Mouse (Mus musculus): ENCODE results near the gene Plekhh3. TPM values are rescaled to one million over a fixed set of nuclear protein-coding genes. Genes with fewer than 3 reads are reported as not detected.
"Not testable (repeated sequence)": the region's sequence is repeated elsewhere in the genome, so short reads cannot be mapped to it uniquely, and the experiment has no call there.

The Plekhh3 gene
- polyA plus RNA-seq, 1 experiment from 2014 or later, result 12.8 TPM

- Histone ChIP-seq H3K9me3 (ENCODE audit: control insufficient read depth, low read length) (no peaks in the 10 kb centered on the region), H3K9ac (ENCODE audit: low read length) (peak overlapping the region; percentile 46; the same call in 1 of the 2 replicates), H3K36me3 (ENCODE audit: control insufficient read depth, insufficient read depth, low read length) (peaks cover 72% of the 10 kb centered on the region), H3K4me2 (ENCODE audit: low read length) (peak overlapping the region; percentile 60), H3K4me1 (ENCODE audit: control insufficient read depth in 2 of 2, insufficient read depth in 2 of 2, low read length in 2 of 2) (peaks cover 4% of the 10 kb centered on the region in 2 experiments; a peak in 2 of 4 replicates), H3K4me3 (ENCODE audit: control insufficient read depth in 1 of 2, insufficient read depth in 1 of 2, low read depth in 1 of 2, low read length in 2 of 2) (peak overlapping the region; percentile 26 to 34), H3K27me3 (ENCODE audit: control insufficient read depth, insufficient read depth, low read length) (peaks cover 45% of the 10 kb centered on the region), H3K27ac (replicated peaks in 1 of 2; ENCODE audit: control insufficient read depth in 1 of 2, insufficient read depth in 1 of 2, low read depth in 2 of 2, low read length in 2 of 2) (no peak overlapping the region)
- no peak for ATAC-seq (ENCODE audit: insufficient number of reproducible peaks, insufficient read depth, low FRiP score, low read depth)
- WGBS, result 29% methylated on average over 49 of the region's 49 CpGs
These were observed 7.4 kb downstream of the Plekhh3 start for GRCm38 (mm10) chr11:101163476-101164350.

GRCm38 (mm10) chr11:101162772-101163171, 8.4 kb downstream of the Plekhh3 start:
- no peak for ATAC-seq (ENCODE audit: insufficient number of reproducible peaks, insufficient read depth, low FRiP score, low read depth)
- Histone ChIP-seq H3K9ac (ENCODE audit: low read length) (no peak overlapping the region), H3K27ac (replicated peaks in 1 of 2; ENCODE audit: control insufficient read depth in 1 of 2, insufficient read depth in 1 of 2, low read depth in 2 of 2, low read length in 2 of 2) (no peak overlapping the region), H3K4me1 (ENCODE audit: control insufficient read depth in 2 of 2, insufficient read depth in 2 of 2, low read length in 2 of 2) (peaks cover 4% of the 10 kb centered on the region in 2 experiments; a peak in 2 of 4 replicates), H3K27me3 (ENCODE audit: control insufficient read depth, insufficient read depth, low read length) (peaks cover 38% of the 10 kb centered on the region), H3K4me3 (ENCODE audit: control insufficient read depth in 1 of 2, insufficient read depth in 1 of 2, low read depth in 1 of 2, low read length in 2 of 2) (no peak overlapping the region), H3K36me3 (ENCODE audit: control insufficient read depth, insufficient read depth, low read length) (peaks cover 66% of the 10 kb centered on the region), H3K4me2 (ENCODE audit: low read length) (no peak overlapping the region), H3K9me3 (ENCODE audit: control insufficient read depth, low read length) (no peaks in the 10 kb centered on the region)
- WGBS, result 72% methylated on average over 5 of the region's 5 CpGs

- Histone ChIP-seq H3K9me3 (ENCODE audit: control insufficient read depth, low read length) (no peaks in the 10 kb centered on the region), H3K27me3 (ENCODE audit: control insufficient read depth, insufficient read depth, low read length) (peaks cover 34% of the 10 kb centered on the region), H3K4me3 (ENCODE audit: control insufficient read depth in 1 of 2, insufficient read depth in 1 of 2, low read depth in 1 of 2, low read length in 2 of 2) (no peak overlapping the region), H3K9ac (ENCODE audit: low read length) (no peak overlapping the region), H3K4me2 (ENCODE audit: low read length) (no peak overlapping the region), H3K36me3 (ENCODE audit: control insufficient read depth, insufficient read depth, low read length) (peaks cover 61% of the 10 kb centered on the region), H3K4me1 (ENCODE audit: control insufficient read depth in 2 of 2, insufficient read depth in 2 of 2, low read length in 2 of 2) (peaks cover 4% of the 10 kb centered on the region in 2 experiments; a peak in 2 of 4 replicates), H3K27ac (replicated peaks in 1 of 2; ENCODE audit: control insufficient read depth in 1 of 2, insufficient read depth in 1 of 2, low read depth in 2 of 2, low read length in 2 of 2) (no peak overlapping the region)
- ATAC-seq (ENCODE audit: insufficient number of reproducible peaks, insufficient read depth, low FRiP score, low read depth), result no peak
- 63% methylated on average over 5 of the region's 5 CpGs for WGBS
These were observed 8.8 kb downstream of the Plekhh3 start for GRCm38 (mm10) chr11:101162301-101162700.

DNA sequence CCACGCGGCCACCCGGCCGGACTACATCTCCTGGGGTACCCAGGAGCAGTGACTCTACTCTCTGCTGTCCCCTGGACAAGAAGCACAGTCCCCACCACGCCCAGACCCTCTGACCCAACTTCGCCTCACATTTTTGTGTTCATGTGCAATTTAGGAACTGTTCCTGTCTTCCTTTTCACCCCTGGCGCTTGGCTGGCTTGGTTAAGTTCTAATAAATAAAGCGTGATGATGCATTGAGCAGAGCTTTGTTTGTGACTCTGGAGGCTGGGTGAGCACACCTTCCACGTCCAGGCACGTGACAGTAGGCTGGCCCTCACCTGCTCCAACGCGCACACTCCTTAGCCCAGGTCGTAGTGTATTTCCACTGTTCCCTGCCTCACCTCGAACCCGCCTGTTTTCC, 9.6 kb downstream of the Plekhh3 start:
- Histone ChIP-seq H3K27ac (replicated peaks in 1 of 2; ENCODE audit: control insufficient read depth in 1 of 2, insufficient read depth in 1 of 2, low read depth in 2 of 2, low read length in 2 of 2) (no peak overlapping the region), H3K9me3 (ENCODE audit: control insufficient read depth, low read length) (no peaks in the 10 kb centered on the region), H3K36me3 (ENCODE audit: control insufficient read depth, insufficient read depth, low read length) (peaks cover 53% of the 10 kb centered on the region), H3K4me3 (ENCODE audit: control insufficient read depth in 1 of 2, insufficient read depth in 1 of 2, low read depth in 1 of 2, low read length in 2 of 2) (no peak overlapping the region), H3K4me1 (ENCODE audit: control insufficient read depth in 2 of 2, insufficient read depth in 2 of 2, low read length in 2 of 2) (peaks cover 4% of the 10 kb centered on the region in 2 experiments; a peak in 2 of 4 replicates), H3K4me2 (ENCODE audit: low read length) (no peak overlapping the region), H3K9ac (ENCODE audit: low read length) (no peak overlapping the region), H3K27me3 (ENCODE audit: control insufficient read depth, insufficient read depth, low read length) (peaks cover 27% of the 10 kb centered on the region; the same call in 1 of the 2 replicates)
- no peak for ATAC-seq (ENCODE audit: insufficient number of reproducible peaks, insufficient read depth, low FRiP score, low read depth)
- 88% methylated on average over 15 of the region's 15 CpGs for WGBS

GRCm38 (mm10) chr11:101160981-101161505, 10.1 kb downstream of the Plekhh3 start:
- Histone ChIP-seq H3K27me3 (ENCODE audit: control insufficient read depth, insufficient read depth, low read length) (peaks cover 24% of the 10 kb centered on the region; the same call in 1 of the 2 replicates), H3K36me3 (ENCODE audit: control insufficient read depth, insufficient read depth, low read length) (peaks cover 48% of the 10 kb centered on the region)
- ATAC-seq (ENCODE audit: insufficient number of reproducible peaks, insufficient read depth, low FRiP score, low read depth); H3K4me3 ChIP-seq (ENCODE audit: control insufficient read depth in 1 of 2, insufficient read depth in 1 of 2, low read depth in 1 of 2, low read length in 2 of 2); H3K9ac ChIP-seq (ENCODE audit: low read length); H3K4me2 ChIP-seq (ENCODE audit: low read length); H3K4me1 ChIP-seq (ENCODE audit: control insufficient read depth in 2 of 2, insufficient read depth in 2 of 2, low read length in 2 of 2); H3K9me3 ChIP-seq (ENCODE audit: control insufficient read depth, low read length); H3K27ac ChIP-seq (replicated peaks in 1 of 2; ENCODE audit: control insufficient read depth in 1 of 2, insufficient read depth in 1 of 2, low read depth in 2 of 2, low read length in 2 of 2): not testable (repeated sequence)
- 81% methylated on average over 6 of the region's 8 CpGs for WGBS

DNA sequence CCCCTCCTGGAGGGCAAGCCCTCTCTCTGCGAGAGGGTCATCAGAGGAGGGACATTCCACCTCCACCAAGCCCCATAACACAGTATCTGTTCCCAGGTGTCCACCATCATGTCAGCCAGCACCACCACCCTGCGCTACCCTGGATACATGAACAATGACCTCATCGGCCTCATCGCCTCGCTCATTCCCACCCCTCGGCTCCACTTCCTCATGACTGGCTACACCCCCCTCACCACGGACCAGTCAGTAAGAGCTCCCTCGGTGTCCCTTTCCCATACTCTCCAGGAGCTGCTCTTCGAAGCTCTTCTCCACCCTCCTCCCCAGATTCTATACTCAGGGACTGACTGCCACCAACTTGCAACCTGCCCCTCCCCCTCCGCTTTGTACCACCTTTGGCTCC, 11.0 kb downstream of the Plekhh3 start:
- not testable (repeated sequence) for H3K4me3 ChIP-seq (ENCODE audit: control insufficient read depth in 1 of 2, insufficient read depth in 1 of 2, low read depth in 1 of 2, low read length in 2 of 2); H3K4me1 ChIP-seq (ENCODE audit: control insufficient read depth in 2 of 2, insufficient read depth in 2 of 2, low read length in 2 of 2); H3K27ac ChIP-seq (replicated peaks in 1 of 2; ENCODE audit: control insufficient read depth in 1 of 2, insufficient read depth in 1 of 2, low read depth in 2 of 2, low read length in 2 of 2); H3K4me2 ChIP-seq (ENCODE audit: low read length); H3K9ac ChIP-seq (ENCODE audit: low read length); ATAC-seq (ENCODE audit: insufficient number of reproducible peaks, insufficient read depth, low FRiP score, low read depth); H3K9me3 ChIP-seq (ENCODE audit: control insufficient read depth, low read length)
- peaks cover 20% of the 10 kb centered on the region; the same call in 1 of the 2 replicates for H3K27me3 ChIP-seq (ENCODE audit: control insufficient read depth, insufficient read depth, low read length)
- 65% methylated on average over 8 of the region's 10 CpGs for WGBS
- peaks cover 40% of the 10 kb centered on the region for H3K36me3 ChIP-seq (ENCODE audit: control insufficient read depth, insufficient read depth, low read length)

DNA sequence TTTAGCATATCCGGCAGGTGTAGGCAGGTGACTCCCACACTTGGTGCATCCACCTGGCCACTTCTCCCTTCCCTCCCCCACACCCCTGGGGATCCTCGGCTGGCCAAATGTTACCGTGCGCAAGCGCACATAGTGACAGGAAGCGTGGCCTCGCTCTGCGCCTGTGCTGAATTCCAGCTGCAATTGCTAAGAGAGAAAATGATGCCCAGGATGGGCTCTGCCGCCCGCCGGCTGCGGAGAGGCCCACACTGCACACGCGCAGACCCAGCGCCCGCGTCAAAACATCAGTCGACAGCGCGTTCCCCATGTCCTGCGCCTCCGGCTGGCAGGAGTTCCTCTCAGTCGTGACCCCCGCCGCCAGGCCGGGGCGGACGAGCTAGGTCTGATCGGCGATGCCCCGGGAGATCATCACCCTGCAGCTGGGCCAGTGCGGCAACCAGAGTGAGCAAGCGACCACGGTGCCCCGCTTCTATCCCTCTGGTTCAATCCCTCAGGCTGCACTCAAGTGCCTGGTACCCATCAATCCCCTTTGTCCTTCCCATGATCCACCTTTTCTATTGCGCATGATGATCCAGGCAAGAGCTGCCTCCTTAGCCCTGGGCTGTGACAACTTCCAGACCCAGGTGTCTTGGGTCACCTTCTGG, 15.3 kb downstream of the Plekhh3 start, which contains the start of gene Tubg2:
Tubg2 (plus strand) TSS at position 180 of the 644 bp plus-strand sequence.
- H3K36me3 ChIP-seq (ENCODE audit: control insufficient read depth, insufficient read depth, low read length), result no peaks in the 10 kb centered on the region
- H3K27me3 ChIP-seq (ENCODE audit: control insufficient read depth, insufficient read depth, low read length), result 0 out of 2 replicates have a peak, but pooled peaks cover 3% of the 10 kb centered on the region
- peak; percentile 68; the same call in 1 of the 2 replicates for ATAC-seq (ENCODE audit: insufficient number of reproducible peaks, insufficient read depth, low FRiP score, low read depth)
- H3K9me3 ChIP-seq (ENCODE audit: control insufficient read depth, low read length), result no peaks in the 10 kb centered on the region
- H3K9ac ChIP-seq (ENCODE audit: low read length), result peak within 1 kb of the TSS; percentile 64
- peak within 1 kb of the TSS; percentile 74 for H3K4me2 ChIP-seq (ENCODE audit: low read length)
- H3K27ac ChIP-seq (replicated peaks in 1 of 2; ENCODE audit: control insufficient read depth in 1 of 2, insufficient read depth in 1 of 2, low read depth in 2 of 2, low read length in 2 of 2), result 0 out of 4 replicates have a peak within 1 kb of the TSS, but pooled peaks of 1 of the 2 experiments have one; percentile 3
- WGBS, result 3% methylated on average over 36 of the region's 36 CpGs
- peak within 1 kb of the TSS; percentile 40 to 41 for H3K4me3 ChIP-seq (ENCODE audit: control insufficient read depth in 1 of 2, insufficient read depth in 1 of 2, low read depth in 1 of 2, low read length in 2 of 2)
- H3K4me1 ChIP-seq (ENCODE audit: control insufficient read depth in 2 of 2, insufficient read depth in 2 of 2, low read length in 2 of 2), result peaks cover 5 to 6% of the 10 kb centered on the region in 2 experiments; a peak in 3 of 4 replicates
